Mouse (Mus musculus) thymus, adult 2 months (tissue): ENCODE data around the gene Olfr714. TPM values are rescaled to one million over a fixed set of nuclear protein-coding genes. Genes with fewer than 3 reads are reported as not detected.

Source experiments
- DNase-seq: peaks from one replicate; pipeline ENCODE4 v3.0.0; 2021
- H3K27ac ChIP-seq: fragments of 200-500 bp; 2 replicates; pipeline ENCODE4 v1.5.1; 2012; ENCODE audit warnings: low read length, control low read depth; ENCODE audit not compliant: control insufficient read depth, insufficient read depth
- H3K27me3 ChIP-seq: fragments of 200-500 bp; 2 replicates; pipeline ENCODE4 v1.6.1; 2012; ENCODE audit warnings: mild to moderate bottlenecking, low read length, moderate library complexity, mixed read lengths; ENCODE audit not compliant: control insufficient read depth, insufficient read depth
- H3K36me3 ChIP-seq: fragments of 200-500 bp; 2 replicates; pipeline ENCODE4 v1.6.1; 2012; ENCODE audit warnings: mild to moderate bottlenecking, low read length, moderate library complexity; ENCODE audit not compliant: control insufficient read depth, insufficient read depth
- H3K4me1 ChIP-seq: fragments of 200-500 bp; replicated peaks from 2 replicates; pipeline ENCODE4 v1.6.1; 2012; ENCODE audit warnings: low read length; ENCODE audit not compliant: control insufficient read depth, insufficient read depth
- H3K4me3 ChIP-seq: fragments of 200-500 bp; 2 replicates; pipeline ENCODE4 v1.5.1; 2012; ENCODE audit warnings: mild to moderate bottlenecking, low read length, control low read depth, moderate library complexity; ENCODE audit not compliant: control insufficient read depth, insufficient read depth
- CTCF ChIP-seq: fragments of 200-500 bp; IDR thresholded peaks from 2 replicates; pipeline ENCODE4 v1.5.1; 2012; ENCODE audit warnings: mild to moderate bottlenecking, control low read depth, low read length, moderate library complexity, borderline replicate concordance; ENCODE audit not compliant: control insufficient read depth, poor library complexity, insufficient read depth; ENCODE audit errors: extremely low read depth
- POLR2A ChIP-seq: fragments of 200-500 bp; IDR thresholded peaks from 2 replicates; pipeline ENCODE4 v1.6.1; 2012; ENCODE audit warnings: mild to moderate bottlenecking, low read length, control low read depth, moderate library complexity; ENCODE audit not compliant: control insufficient read depth, poor library complexity, insufficient read depth; ENCODE audit errors: extremely low read depth
- WGBS: fragments of 180-500 bp; shearing (Covaris S2); methylation state at CpG from one replicate; pipeline ENCODE4 v1.1.7; 2018; 5-methylcytosine and 5-hydroxymethylcytosine counted together
- polyA plus RNA-seq: library from polyadenylated mRNA; depleted of rRNA; stranded (reverse); fragments of >200 nt; gene quantifications from 2 replicates; pipeline ENCODE4 v1.2.3, GENCODE M21; 2012; rRNA removed

Olfr714 gene
- not detected in 2 replicates for polyA plus RNA-seq

DNA sequence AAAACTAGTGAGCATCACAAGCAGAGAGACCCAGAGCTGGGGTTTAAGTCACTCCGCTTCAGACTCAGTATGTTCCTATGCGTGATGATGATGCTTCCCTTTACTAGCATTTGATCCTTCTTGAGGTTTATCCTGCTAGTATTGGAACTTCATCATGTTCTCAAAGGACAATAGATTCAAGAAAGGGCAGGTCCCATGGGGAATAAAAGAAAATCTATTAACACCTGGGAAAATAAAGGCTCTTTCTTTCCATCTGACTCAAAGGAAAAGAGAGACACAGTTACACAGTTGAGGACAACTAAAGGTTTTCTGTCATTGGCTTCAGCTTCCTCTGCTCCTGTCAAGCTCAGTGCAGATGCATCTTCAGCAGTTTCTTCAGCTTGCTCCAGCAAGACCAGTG lies at the start of gene Olfr714:
Gene Olfr714, plus strand, starts transcription at position 301 of the 400 bp plus-strand sequence.
- 87% methylated on average over 2 of the region's 2 CpGs for WGBS
- H3K27me3 ChIP-seq, result no peaks in the 10 kb centered on the region
- H3K4me3 ChIP-seq, result no peak within 1 kb of the TSS
- no peaks in the 10 kb centered on the region for H3K36me3 ChIP-seq
- TF ChIP-seq CTCF (no peak), POLR2A (no peak)
- H3K27ac ChIP-seq, result no peak within 1 kb of the TSS
- no peak for DNase-seq
- no peaks in the 10 kb centered on the region for H3K4me1 ChIP-seq

DNA sequence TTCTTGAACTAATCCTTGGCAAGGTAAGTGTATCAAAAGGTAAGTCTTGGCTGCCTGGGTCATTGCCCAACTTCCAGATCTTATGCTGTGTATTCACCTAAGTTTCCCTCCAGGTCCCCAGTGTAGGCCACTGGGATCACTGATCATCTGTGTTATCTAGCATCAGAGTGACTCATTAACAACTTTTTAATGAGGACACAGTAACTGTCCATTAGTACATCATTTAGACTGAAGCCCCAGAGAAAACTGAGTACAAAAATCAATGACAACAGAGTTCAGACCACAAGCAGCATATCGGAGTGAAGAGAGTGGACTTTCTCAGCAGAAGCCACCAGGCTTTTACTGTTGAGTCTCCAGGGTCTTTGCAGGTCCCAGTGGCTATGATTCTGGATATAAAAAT lies 39.9 kb upstream of the Olfr714 start, which contains the start of gene Olfr713:
Gene Olfr713, plus strand, starts transcription at position 301 of the 400 bp plus-strand sequence.
- H3K4me3 ChIP-seq, result no peak within 1 kb of the TSS
- TF ChIP-seq POLR2A, result no peak
- no peak for TF ChIP-seq CTCF
- no peaks in the 10 kb centered on the region for H3K36me3 ChIP-seq
- no peaks in the 10 kb centered on the region for H3K4me1 ChIP-seq
- DNase-seq, result no peak
- H3K27ac ChIP-seq, result no peak within 1 kb of the TSS
- 100% methylated on average over 1 of the region's 1 CpGs for WGBS
- H3K27me3 ChIP-seq, result no peaks in the 10 kb centered on the region

GRCm38 (mm10) chr7:107039934-107040563 lies 30.7 kb upstream of the Olfr714 start:
- no peak overlapping the region for H3K27ac ChIP-seq
- TF ChIP-seq POLR2A, result no peak
- TF ChIP-seq CTCF, result no peak
- H3K4me1 ChIP-seq, result no peaks in the 10 kb centered on the region
- H3K36me3 ChIP-seq, result no peaks in the 10 kb centered on the region
- no peaks in the 10 kb centered on the region for H3K27me3 ChIP-seq
- DNase-seq, result no peak
- H3K4me3 ChIP-seq, result no peak overlapping the region
- WGBS, result 50% methylated on average over 2 of the region's 2 CpGs

DNA sequence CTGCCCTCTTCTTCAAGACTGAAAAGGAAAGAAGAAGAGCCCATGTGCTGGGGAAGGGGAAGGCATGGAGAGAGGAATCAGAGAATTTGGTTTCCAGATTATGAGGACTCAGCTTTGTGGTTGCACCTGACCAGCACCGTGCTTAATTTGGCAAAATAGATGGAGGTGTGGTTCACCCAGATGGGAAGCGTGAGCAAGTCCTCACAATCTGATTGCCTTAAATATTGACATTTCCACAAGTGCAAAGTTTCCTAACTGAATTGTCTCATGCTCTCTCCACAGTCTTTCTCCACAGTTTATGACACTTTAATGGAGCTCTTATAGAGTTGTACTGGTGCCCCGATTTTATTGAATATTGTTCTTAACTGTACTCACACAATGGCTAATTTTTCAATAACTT lies 27.6 kb upstream of the Olfr714 start:
- no peak for DNase-seq
- no peaks in the 10 kb centered on the region for H3K36me3 ChIP-seq
- no peaks in the 10 kb centered on the region for H3K27me3 ChIP-seq
- WGBS, result 73% methylated on average over 3 of the region's 3 CpGs
- no peak overlapping the region for H3K4me3 ChIP-seq
- no peak overlapping the region for H3K27ac ChIP-seq
- no peaks in the 10 kb centered on the region for H3K4me1 ChIP-seq
- TF ChIP-seq CTCF (no peak), POLR2A (no peak)

- TF ChIP-seq CTCF, result no peak
- TF ChIP-seq POLR2A, result no peak
- WGBS, result 26% methylated on average over 1 of the region's 1 CpGs
Measured at GRCm38 (mm10) chr7:107044407-107044806, 26.4 kb upstream of the Olfr714 start.

GRCm38 (mm10) chr7:107045833-107046232 lies 24.9 kb upstream of the Olfr714 start:
- Histone ChIP-seq H3K4me1 (no peaks in the 10 kb centered on the region), H3K27ac (no peak overlapping the region), H3K27me3 (no peaks in the 10 kb centered on the region), H3K36me3 (no peaks in the 10 kb centered on the region), H3K4me3 (no peak overlapping the region)
- no peak for TF ChIP-seq POLR2A
- peak; percentile 21 for DNase-seq
- WGBS, result 2% methylated on average over 5 of the region's 5 CpGs

More at GRCm38 (mm10) chr7:107044407-107044806, 26.4 kb upstream of the Olfr714 start:
- DNase-seq, result no peak
- H3K4me3 ChIP-seq, result no peak overlapping the region
- no peaks in the 10 kb centered on the region for H3K27me3 ChIP-seq
- no peaks in the 10 kb centered on the region for H3K4me1 ChIP-seq
- no peaks in the 10 kb centered on the region for H3K36me3 ChIP-seq
- H3K27ac ChIP-seq, result no peak overlapping the region

DNA sequence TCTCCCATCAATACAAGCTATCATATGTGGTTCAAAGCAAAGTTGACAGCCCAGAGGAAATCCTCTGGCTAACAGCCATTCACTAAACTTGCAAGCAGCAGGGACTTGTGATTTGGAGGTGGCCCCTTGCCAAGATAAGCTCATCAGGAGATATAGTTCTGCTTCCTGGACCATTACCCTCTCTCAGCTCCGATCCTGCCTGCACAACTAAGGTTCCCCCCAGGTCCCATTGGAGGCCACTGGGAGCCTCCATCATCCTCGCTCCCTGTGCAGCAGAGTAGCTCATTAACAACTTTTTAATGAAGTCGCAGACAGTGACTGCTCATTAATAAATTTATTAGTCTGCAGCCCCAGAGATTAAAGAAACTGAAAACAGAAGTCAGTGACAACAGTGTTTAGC lies 23.2 kb upstream of the Olfr714 start:
- Histone ChIP-seq H3K4me3 (no peak overlapping the region), H3K4me1 (no peaks in the 10 kb centered on the region), H3K27me3 (no peaks in the 10 kb centered on the region), H3K27ac (no peak overlapping the region), H3K36me3 (no peaks in the 10 kb centered on the region)
- no peak for TF ChIP-seq POLR2A
- TF ChIP-seq CTCF, result no peak
- 49% methylated on average over 3 of the region's 3 CpGs for WGBS
- no peak for DNase-seq
